Mouse (Mus musculus) left cerebral cortex, postnatal 4 days (tissue): ENCODE data around the gene Taok3. TPM values are rescaled to one million over a fixed set of nuclear protein-coding genes. Genes with fewer than 3 reads are reported as not detected.
A peak's percentile ranks its signal among the peaks of the same experiment; 100 is the strongest.

ENCODE experiments used
- DNase-seq: peaks from one replicate; pipeline ENCODE4 v3.0.0-alpha.2; 2022
- intact Hi-C: fragments of 180-260 bp; cut with DNase I; formaldehyde crosslinking; loops from one replicate; pipeline ENCODE4 v1.15.1; 2025
- total RNA-seq, 2 experiments: library from RNA; stranded (reverse); gene quantifications; 2 replicates each; pipeline ENCODE4 v1.2.3; 2021

The Taok3 gene
- total RNA-seq, 2 experiments from 2014 or later = 80.6 to 85.3 TPM

DNA sequence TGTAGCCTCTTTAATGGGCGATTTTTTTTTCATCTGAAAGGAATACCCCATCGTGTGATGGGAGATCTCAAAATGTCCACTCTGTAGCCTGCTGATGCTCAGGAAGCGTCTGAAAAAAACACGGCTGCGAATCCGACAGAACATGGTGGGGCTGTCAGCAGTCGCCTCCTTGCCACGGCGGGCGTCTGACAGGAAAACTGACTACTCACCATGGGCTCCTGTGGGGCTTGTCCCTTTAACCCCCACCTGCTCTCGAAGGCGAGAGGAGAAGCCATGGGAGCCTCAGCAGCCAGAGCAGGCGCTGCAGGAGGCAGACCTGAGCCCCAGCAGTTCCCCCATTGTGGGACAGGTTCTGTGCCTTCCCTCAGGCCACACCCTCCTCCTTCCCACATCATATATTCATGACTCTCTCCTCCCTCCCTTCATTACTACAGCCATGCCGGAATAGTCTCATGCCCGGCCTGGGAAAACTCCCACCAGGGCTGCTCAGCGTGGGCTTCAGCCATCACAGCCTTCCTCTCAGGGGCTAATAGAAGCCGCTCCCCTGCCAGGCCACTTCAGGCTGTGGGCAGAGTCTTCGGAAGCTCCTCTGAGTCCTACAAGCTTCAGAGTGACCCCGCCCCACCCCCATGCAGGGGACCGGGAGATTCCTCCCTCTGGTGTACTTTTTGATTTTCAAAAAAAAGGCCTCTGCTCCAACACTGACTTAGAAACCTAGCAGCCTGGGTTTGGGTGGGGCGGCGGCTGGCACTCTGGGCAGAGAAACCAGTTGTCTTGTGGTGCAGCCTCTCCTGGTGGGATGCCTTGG, 122.9 kb downstream of the Taok3 start:
- DNase-seq = peak; percentile 25
- intact Hi-C loops = loop anchor here (5.0 kb wide), 1 partner anchor 126 kb away; the partner anchor contains the start of gene Suds3

DNA sequence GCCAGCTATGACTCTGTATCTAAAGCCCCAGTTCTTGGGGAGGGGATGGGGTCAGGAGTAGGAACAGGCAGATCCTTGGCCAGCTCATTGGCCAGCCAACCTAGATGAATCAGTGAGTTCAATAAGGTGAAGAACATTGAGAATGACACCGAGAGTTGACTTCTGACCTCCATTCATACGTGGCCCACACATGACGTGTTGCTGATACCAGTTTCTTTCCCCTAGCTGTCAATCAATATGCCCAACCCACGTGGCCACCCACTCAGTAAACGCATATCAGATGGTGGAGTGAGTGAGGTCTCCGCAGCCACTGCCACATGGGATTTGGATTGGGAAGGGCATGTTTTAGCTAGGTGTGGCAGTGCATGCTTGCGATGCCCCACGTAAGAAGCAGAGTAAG, 125.2 kb downstream of the Taok3 start:
- DNase-seq = no peak
- intact Hi-C loops = no loop called here

DNA sequence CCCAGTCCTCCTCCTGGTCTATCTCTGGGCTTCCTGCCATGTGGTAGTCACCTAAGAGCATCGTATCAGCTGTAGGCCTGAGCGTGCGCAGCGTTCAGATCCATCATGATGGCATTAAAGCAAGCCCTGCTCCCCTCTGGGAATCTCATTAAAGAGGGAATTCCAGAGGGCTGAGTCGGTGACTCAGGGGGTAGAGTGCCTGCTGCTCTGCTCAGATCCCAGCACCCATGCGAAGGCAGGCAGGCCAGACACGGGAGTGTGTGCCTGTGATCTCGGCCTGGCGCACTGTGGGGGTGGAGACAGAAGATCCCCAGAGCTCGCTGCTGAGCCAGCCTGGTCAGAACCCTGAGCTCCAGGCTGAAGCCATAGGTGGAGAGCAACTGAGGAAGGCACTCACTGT, 128.4 kb downstream of the Taok3 start:
- intact Hi-C loops = no loop called here
- DNase-seq = no peak

DNA sequence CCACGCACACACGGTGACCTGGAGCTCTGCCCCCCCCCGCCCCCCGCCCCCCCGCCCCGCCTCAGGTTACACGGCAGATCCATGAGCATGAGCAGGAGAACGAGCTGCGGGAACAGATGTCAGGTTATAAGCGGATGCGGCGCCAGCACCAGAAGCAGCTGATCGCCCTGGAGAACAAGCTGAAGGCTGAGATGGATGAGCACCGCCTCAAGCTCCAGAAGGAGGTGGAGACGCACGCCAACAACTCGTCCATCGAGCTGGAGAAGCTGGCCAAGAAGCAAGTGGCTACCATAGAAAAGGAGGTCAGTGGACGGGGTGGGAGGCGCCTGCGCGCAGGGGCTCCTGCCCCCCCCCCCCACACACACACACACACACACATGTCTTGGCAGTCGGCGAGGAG, 130.9 kb downstream of the Taok3 start:
- DNase-seq = peak; percentile 21
- intact Hi-C loops = no loop called here

DNA sequence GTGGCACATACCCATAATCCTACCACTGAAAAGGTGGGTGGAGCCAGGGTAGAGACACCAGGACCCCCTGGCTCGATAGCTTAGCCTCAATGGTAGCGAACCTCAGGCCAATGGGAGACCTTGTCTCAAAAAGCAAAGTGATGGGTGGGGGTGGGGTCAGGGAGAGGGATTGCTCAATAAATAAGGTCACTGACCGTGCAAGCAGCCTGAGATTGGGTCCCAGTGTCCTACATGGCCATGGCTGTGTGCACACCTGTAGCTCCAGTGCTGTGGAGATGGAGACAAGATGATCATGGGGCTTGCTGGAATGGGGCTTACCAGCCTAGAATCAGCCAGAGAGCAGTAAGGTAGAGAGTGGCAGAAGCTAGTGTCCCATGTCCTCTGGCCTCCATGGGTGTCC, 131.8 kb downstream of the Taok3 start:
- intact Hi-C loops = no loop called here
- DNase-seq = no peak

DNA sequence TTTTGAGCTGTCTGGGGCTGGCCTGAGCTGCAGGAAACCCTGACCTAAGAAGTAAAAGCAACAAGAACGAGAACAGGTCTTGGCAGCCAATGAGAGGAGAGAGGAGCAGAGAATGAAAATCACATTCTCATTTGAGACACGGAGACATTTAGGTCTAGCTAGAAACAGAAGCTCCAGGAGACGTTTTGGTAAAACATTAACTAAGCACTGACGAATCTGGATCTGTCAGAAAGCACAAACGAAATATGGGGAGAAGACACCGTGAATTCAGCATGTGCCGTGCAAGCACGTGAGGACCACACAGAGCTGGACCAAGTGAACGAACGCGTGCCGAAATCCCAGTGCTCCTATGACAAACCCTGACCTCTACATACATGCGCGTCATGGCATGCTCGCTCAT, 138.3 kb downstream of the Taok3 start:
- intact Hi-C loops = no loop called here
- DNase-seq = no peak

DNA sequence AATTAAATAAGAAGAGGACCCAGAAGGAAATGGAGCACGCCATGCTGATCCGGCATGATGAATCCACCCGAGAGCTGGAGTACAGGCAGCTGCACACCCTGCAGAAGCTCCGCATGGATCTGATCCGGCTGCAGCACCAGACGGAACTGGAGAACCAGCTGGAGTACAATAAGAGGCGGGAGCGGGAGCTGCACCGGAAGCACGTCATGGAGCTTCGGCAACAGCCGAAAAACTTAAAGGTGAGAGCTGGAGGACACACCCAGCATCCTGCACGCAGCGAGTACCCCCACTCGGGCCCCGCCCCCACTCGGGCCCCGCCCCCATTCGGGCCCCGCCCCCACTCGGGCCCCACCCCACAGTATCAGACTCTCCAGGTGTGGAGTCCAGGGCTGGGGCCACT, 143.6 kb downstream of the Taok3 start:
- no peak for DNase-seq
- intact Hi-C loops = no loop called here

DNA sequence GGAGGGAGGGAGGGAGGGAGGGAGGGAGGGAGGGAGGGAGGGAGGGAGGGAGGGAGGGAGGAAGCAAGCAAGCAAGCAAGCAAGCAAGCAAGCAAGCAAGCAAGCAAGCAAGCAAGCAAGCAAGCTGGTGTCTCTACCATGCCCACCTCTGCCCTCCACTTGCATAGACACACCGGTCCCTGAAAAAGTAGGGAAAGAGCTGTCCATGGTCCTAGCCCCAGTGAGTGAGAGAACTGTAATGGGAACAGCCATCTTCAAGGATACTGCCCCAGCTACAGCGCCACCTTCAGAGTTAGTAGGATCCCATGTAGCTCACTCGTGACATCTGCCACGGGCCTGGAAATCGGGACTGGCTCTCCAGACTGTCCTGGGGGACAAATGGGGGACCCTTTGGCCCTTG, 144.8 kb downstream of the Taok3 start:
- intact Hi-C loops = no loop called here
- DNase-seq = no peak

DNA sequence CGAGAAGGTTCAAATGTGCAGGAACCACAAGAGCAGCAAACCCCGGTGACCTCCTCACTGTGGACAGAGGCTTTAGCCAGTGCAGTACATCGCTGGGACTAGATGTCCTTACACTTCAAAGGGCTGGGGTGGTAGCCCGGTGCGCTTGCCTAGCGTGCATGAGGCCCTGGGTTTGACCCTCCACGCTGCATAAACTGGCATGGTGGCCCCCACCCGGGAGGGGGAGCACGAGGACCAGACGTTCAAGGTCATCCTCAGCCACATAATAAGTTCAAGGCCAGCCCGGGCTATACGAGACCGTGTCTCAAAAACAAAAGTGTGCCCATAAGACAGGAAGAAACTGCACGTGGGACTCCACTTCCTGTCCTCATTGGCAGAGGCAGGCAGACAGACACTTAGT, 148.0 kb downstream of the Taok3 start:
- intact Hi-C loops = no loop called here
- no peak for DNase-seq

DNA sequence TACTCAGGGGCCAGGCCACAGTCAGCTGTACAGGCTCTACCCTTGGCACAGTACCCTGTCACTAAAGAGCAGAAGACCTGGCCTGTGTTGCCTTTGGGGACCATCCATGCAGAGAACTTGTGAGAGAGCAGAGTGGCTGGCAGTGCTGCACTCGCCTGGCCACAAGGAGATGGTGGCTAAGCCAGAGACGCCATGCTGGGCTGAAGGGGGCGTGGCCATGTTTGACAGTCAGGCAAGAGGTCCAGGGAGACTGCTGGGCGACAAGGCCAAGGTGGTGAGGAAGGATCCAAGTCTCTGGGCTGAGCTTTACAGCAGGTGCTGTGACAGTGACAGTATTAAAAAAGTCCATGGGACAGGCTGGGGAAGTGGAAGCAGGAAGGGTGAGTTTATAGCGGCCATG, 148.8 kb downstream of the Taok3 start:
- DNase-seq = peak; percentile 54
- intact Hi-C loops = no loop called here

DNA sequence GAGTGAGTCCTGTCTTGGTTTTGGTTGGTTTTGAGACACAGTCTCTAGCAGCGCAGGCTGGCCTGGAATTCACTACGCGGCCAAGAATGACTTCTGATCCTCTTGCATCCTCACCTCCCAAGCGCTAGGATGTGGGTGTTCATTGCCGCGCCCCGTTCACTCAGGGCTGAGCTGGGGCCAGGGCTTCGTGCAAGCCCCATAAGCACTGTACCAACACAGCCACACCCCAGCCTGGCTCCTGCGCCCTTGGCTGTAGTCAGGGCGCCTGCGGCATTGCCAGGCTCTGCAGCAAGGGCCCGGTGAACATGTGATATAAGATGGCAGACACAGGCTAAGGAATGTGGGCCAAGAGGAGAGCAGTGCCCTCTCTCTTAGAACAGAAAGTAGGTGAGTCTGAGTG, 149.5 kb downstream of the Taok3 start:
- DNase-seq = no peak
- intact Hi-C loops = no loop called here

DNA sequence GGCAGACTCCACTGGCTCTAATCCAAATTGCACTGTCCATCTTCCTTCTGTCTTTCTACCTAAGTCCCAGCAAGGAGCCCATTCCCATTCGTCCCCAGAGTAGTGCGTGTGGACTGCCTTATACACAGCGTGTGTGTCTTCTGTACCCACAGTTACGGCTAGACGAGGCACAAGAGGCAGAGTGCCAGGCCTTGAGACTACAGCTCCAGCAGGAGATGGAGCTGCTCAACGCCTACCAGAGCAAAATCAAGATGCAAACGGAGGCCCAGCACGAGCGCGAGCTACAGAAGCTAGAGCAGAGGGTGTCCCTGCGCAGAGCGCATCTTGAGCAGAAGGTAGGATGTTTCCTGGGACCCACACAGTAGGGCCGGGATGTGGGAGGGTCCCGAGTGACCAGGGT, 152.0 kb downstream of the Taok3 start:
- DNase-seq = no peak
- intact Hi-C loops = no loop called here

DNA sequence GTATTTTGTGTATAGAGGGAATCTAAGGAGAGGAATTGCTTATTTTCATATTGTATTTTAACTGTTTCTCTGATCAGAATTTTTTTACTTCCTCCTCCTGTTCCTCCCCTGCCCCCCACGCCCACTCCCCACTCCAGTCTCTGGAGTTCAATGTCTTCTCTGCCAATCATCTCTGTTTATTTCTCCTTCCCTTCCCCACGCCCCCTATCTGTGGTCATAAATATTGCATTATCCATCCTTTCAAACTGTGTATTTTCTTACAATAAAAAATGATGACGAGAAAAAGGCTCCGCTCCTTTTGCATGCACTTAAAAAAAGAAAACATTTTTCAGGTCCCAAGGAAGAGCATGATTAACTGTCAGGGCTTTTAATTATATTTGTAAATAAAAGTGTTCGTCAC, 154.9 kb downstream of the Taok3 start:
- intact Hi-C loops = no loop called here
- DNase-seq = no peak

DNA sequence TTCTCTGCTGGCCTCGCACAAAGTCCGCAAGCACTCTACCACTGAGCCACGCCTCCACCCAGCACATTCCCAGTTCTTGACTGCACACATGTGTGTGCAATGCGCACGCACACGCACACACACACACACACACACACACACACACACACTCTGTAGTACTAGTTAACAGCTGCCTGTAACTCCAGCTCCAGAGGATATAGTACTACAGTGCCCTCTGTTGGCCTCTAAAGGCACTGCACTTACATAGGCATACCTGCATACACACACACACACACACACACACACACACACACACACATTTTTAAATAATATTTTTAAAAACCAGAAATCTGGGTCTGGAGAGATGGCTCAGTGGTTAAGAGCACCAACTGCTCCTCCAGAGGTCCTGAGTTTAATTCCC, 157.9 kb downstream of the Taok3 start:
- intact Hi-C loops = no loop called here
- DNase-seq = no peak

DNA sequence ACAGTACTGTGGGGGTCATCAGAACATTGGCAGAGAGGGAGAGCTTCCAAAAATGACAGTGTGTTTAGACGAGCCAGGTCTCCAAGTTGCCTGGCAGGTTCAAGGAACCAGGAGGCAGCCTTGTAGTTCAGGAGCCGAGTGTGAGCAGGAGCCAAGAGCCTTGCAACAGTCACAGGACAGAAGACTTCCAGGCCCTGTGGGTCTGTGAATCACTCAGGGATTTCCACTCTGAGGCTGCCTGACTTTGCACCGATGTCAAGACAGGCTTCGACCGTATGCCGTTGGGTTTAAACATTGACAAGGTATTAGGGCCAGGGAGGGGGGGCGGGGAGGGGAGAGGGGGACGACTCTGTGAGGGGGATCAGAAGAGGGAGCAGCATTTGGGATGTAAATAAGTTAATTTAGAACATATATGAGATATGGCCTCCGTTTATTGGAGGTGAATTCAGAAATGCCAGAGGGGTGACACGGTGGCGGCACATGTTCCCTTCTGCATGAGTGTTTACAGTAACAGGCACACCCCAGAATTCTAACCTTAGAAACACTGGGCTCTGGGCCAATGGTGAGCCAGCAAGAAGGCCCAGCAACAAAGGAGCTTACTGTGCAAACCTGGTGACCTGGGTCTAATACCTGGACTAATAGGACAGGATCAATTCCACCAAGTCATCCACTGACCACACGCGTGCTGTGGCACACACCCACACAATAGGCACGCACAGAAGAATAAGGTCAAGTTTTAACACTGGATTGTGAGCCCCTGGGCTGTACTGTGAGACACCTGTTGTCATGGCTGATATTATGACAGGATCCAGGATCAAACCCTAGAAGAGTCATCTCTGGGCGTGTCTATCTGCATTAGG, 159.1 kb downstream of the Taok3 start:
- DNase-seq = no peak
- intact Hi-C loops = no loop called here

DNA sequence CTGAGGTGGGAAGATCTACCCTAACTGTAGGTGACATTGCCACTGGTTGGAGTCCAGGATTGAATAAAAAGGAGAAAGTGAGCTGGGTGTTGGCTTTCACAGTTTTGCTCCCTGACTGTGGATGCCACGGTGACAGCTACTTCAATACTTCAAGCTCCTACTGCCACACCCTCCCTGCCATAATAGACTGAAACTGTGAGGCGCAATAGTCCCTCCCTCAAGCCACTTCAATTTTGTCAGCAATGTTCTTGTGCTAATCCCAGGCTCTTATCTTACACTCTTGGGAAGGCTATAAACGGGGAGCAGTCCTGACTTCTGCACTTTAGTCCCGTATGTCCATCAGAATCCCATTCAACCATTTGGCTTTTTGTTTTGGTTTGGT, 159.7 kb downstream of the Taok3 start:
- DNase-seq = no peak
- intact Hi-C loops = no loop called here

DNA sequence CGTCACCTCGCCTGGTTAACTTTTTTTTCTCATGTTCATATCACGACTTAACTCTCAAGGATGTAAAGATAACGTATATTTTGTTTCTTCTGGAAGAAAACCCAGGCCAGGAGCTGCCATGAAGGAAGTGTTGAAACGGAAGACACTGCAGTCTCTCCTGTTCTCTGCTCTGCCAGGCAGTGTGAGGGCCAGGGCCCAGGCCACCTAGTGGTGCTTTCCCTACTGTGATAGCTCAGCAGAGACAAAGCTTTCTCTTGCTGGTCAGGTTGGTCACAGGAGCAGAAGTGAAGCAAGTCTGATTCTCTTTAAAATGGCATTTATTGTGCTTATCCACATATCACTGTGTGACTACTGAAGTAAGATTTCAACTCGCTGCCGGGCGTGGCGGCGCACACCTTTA, 161.6 kb downstream of the Taok3 start:
- intact Hi-C loops = no loop called here
- no peak for DNase-seq

DNA sequence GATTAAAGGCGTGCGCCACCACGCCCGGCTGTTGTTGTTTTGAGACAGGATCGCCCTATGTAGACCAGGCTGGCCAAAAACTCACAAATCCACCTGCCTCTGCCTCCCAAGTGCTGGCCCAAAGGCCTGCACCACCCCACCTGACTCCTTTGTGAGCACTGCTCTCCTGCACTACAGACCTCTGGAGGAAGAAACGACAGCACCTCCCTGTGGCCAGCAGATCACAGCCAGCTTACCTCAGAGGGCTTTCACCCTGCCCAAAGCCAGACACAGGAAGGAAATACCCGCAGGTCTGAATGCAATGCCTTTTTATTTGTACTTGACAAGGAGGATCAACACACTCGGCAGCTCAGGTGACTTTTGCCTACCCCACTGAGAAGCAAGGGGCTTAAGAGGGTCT, 162.4 kb downstream of the Taok3 start:
- DNase-seq = no peak
- intact Hi-C loops = no loop called here

DNA sequence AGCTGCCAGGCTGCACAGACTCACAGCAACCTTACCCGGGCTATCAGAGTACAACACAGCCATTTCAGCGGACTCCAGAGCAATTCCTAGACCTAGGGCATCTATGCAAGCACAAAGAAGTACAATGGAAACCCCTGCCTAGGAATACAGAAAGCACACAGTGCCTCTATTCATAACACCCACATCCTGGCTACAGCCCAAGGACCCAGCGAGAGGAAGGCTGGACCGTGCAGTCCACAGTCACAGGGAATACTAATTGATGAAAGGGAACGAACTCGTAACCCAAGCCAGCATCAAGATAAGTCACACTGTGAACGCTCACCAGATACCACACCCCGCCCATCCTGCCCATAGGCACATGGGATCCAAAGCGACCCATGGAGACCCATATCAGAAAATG, 164.1 kb downstream of the Taok3 start:
- intact Hi-C loops = no loop called here
- DNase-seq = peak; percentile 47

DNA sequence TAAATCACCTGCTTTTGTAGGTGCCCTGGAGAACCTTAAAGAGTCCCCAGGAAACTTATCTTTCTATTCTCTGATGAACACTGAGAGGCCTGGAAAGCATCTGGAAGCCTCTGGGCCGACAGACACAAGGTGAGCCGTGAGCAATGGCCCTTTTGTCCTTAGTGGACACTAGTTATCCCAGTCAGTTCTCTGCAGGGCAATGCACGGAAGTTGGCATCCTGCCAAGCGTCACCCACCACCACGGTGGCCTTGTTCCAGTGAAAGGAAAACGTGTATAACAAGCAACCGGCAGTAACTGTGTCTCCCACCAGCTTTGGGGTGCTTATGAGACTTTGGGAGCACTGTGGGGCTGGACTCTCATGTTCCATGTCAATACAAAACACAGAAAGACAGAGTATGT, 164.8 kb downstream of the Taok3 start:
- DNase-seq = no peak
- intact Hi-C loops = no loop called here

DNA sequence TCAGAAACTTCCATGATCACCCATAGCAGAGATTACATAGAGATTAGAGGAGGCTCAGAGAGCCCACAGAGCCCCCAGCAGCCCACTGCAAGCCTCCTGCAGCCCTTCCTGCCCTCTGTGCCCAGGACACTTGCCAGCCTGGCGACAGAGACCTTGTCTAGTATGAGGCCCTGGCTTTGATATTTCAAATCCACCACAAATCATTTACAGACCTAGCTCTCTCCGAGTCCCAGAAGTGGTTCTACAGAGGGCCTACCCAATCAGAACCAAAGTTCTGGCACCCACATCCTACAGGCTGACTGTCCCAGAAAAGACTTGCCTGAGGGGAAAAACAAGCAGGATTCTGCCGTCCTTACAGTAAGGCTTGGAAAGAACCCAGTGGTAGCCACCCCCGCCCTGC, 165.3 kb downstream of the Taok3 start:
- intact Hi-C loops = no loop called here
- DNase-seq = no peak

DNA sequence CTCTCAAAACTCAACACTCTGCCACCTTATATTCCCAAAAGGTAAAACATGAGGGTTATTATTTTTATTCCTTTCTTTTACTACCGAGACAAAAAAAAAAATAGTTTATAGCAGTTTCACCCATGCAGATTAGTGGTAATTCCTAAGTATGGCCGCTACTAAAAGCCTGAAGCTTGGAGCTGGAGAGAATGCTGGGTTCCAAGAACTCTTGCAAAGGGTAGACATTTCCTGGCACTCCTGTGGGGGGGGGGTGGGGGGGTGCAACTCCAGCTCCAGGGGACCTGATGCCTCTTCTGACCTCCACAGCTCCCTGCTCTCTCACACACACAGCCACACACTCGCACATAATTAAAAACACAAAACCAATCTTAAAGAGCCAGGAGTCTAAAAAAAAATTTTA, 166.4 kb downstream of the Taok3 start:
- intact Hi-C loops = no loop called here
- no peak for DNase-seq
